Mouse (Mus musculus) CH12.LX (cell line): ENCODE results near the gene Smyd4. TPM values are rescaled to one million over a fixed set of nuclear protein-coding genes. Genes with fewer than 3 reads are reported as not detected.

Experiments used
- DNase-seq: peaks from one replicate; pipeline ENCODE4 v3.0.0-alpha.2; 2013; ENCODE audit errors: extremely low read depth
- H3K27ac ChIP-seq: 2 replicates; pipeline ENCODE4 v1.5.1; 2012; ENCODE audit warnings: low read depth, mild to moderate bottlenecking, control low read depth, moderate library complexity; ENCODE audit not compliant: insufficient read depth
- H3K27me3 ChIP-seq: replicated peaks from 2 replicates; pipeline ENCODE3; 2012; ENCODE audit warnings: inconsistent platforms
- H3K36me3 ChIP-seq, 2 experiments: replicated peaks in 1 of 2; 2 replicates each; pipeline versions ENCODE3 to v1.6.1; 2012; ENCODE audit warnings: inconsistent platforms in 1 of 2, low read length in 1 of 2, mild to moderate bottlenecking in 1 of 2, mixed read lengths in 1 of 2, moderate library complexity in 1 of 2; ENCODE audit not compliant: control insufficient read depth in 1 of 2, insufficient read depth in 1 of 2
- H3K4me1 ChIP-seq, 2 experiments: 2 replicates each; pipeline ENCODE4 v1.6.1; 2012; ENCODE audit warnings: inconsistent platforms in 1 of 2, moderate library complexity in 1 of 2; ENCODE audit not compliant: insufficient read depth in 2 of 2, control insufficient read depth in 1 of 2
- H3K4me2 ChIP-seq: 2 replicates; pipeline ENCODE4 v1.6.1; 2012; ENCODE audit warnings: low read depth, mild to moderate bottlenecking, control low read depth; ENCODE audit not compliant: poor library complexity, insufficient read depth, severe bottlenecking
- H3K4me3 ChIP-seq, 3 experiments: fragments of 150-350 bp in 1 of 3; sonication (generic) in 1 of 3; replicated peaks in 1 of 3; 2 replicates each; pipeline versions ENCODE3 to v1.5.1; 2011 to 2012; ENCODE audit warnings: low read depth in 2 of 3, low read length in 2 of 3, mild to moderate bottlenecking in 2 of 3, moderate library complexity in 2 of 3, control low read depth in 1 of 3, improper control_type of control experiment in 1 of 3, inconsistent platforms in 1 of 3, mixed read lengths in 1 of 3; ENCODE audit not compliant: poor library complexity in 1 of 3
- H3K79me2 ChIP-seq: replicated peaks from 2 replicates; pipeline ENCODE4 v1.6.1; 2012; ENCODE audit warnings: mild to moderate bottlenecking, moderate library complexity; ENCODE audit not compliant: control insufficient read depth, poor library complexity, insufficient read depth, severe bottlenecking; ENCODE audit errors: extremely low read depth
- H3K9ac ChIP-seq: 2 replicates; pipeline ENCODE4 v1.6.1; 2012; ENCODE audit warnings: low read depth, mild to moderate bottlenecking, control low read depth, moderate library complexity; ENCODE audit not compliant: insufficient read depth
- H3K9me3 ChIP-seq: replicated peaks from 2 replicates; pipeline ENCODE3; 2012; ENCODE audit warnings: low read length, inconsistent platforms, mixed read lengths
- CTCF ChIP-seq, 2 experiments: IDR thresholded peaks in 1 of 2; conservative IDR thresholded peaks in 1 of 2; 2 replicates each; pipeline ENCODE4 v1.5.1; 2011 to 2012; ENCODE audit warnings: low read depth in 2 of 2, low read length in 2 of 2, improper control_type of control experiment in 1 of 2, inconsistent platforms in 1 of 2, mild to moderate bottlenecking in 1 of 2, moderate library complexity in 1 of 2
- E2F4 ChIP-seq: IDR thresholded peaks from 2 replicates; pipeline ENCODE4 v1.6.1; 2011; ENCODE audit warnings: low read depth, low read length, improper control_type of control experiment; ENCODE audit not compliant: insufficient replicate concordance
- ETS1 ChIP-seq: conservative IDR thresholded peaks from 2 replicates; pipeline ENCODE4 v1.6.1; 2012; ENCODE audit warnings: low read depth, mild to moderate bottlenecking, inconsistent platforms, low read length, improper control_type of control experiment, moderate library complexity
- JUN ChIP-seq: IDR thresholded peaks from 2 replicates; pipeline ENCODE4 v1.6.1; 2011; ENCODE audit warnings: low read depth, mild to moderate bottlenecking, low read length, improper control_type of control experiment, moderate library complexity; ENCODE audit not compliant: insufficient read depth
- MAZ ChIP-seq: IDR thresholded peaks from 2 replicates; pipeline ENCODE4 v1.6.1; 2012; ENCODE audit warnings: low read depth, mild to moderate bottlenecking, inconsistent platforms, low read length, improper control_type of control experiment, moderate library complexity
- MXI1 ChIP-seq: IDR thresholded peaks from 2 replicates; pipeline ENCODE4 v1.6.1; 2011; ENCODE audit warnings: mild to moderate bottlenecking, low read depth, low read length, improper control_type of control experiment
- PAX5 ChIP-seq: IDR thresholded peaks from 2 replicates; pipeline ENCODE4 v1.6.1; 2012; ENCODE audit warnings: low read length, inconsistent platforms, mixed read lengths
- RCOR1 ChIP-seq: conservative IDR thresholded peaks from 2 replicates; pipeline ENCODE4 v1.6.1; 2012; ENCODE audit warnings: low read depth, mild to moderate bottlenecking, inconsistent platforms, low read length, improper control_type of control experiment
- SMC3 ChIP-seq: IDR thresholded peaks from 2 replicates; pipeline ENCODE4 v1.6.1; 2011; ENCODE audit warnings: low read depth, low read length, improper control_type of control experiment
- USF1 ChIP-seq: IDR thresholded peaks from 2 replicates; pipeline ENCODE4 v1.6.1; 2014; ENCODE audit warnings: low read depth, mild to moderate bottlenecking, inconsistent platforms, low read length, improper control_type of control experiment
- ZKSCAN1 ChIP-seq: IDR thresholded peaks from 2 replicates; pipeline ENCODE4 v1.6.1; 2012; ENCODE audit warnings: low read depth, inconsistent platforms, low read length, improper control_type of control experiment, borderline replicate concordance
- dilution Hi-C: fragments of 300-500 bp; cut with MboI; formaldehyde crosslinking; loops from 2 replicates; pipeline ENCODE4 v1.14.3; 2020; ENCODE audit warnings: low sequenced_read_pairs; ENCODE audit not compliant: extremely low pct_unique_long_range_greater_than_20kb, extremely low pct_ligation_motif_present
- in situ Hi-C: fragments of 300-500 bp; cut with MboI; formaldehyde crosslinking; loops from 3 replicates; pipeline ENCODE4 v1.14.3; 2019; ENCODE audit warnings: low sequenced_read_pairs, low pct_ligation_motif_present, low pct_unique_long_range_greater_than_20kb, mixed read lengths
- polyA plus RNA-seq: library from polyadenylated mRNA; unstranded; fragments of >175 nt; gene quantifications from 2 replicates; pipeline ENCODE4 v1.2.1, GENCODE M21; 2012; ENCODE audit warnings: low read depth; ENCODE audit not compliant: insufficient read length
- total RNA-seq, 2 experiments: library from RNA; depleted of rRNA; stranded (reverse); fragments of 300-350 nt in 1 of 2; fragments of >200 nt in 1 of 2; gene quantifications; 2 replicates each; pipeline ENCODE4 v1.2.3; 2012 to 2014

Smyd4 gene
- total and polyA plus RNA-seq, 3 experiments, result 11.8 to 15.4 (median 13.9) TPM

GRCm38 (mm10) chr11:75298491-75298890, 49.7 kb upstream of the Smyd4 start:
- Histone ChIP-seq H3K9me3 (no peaks in the 10 kb centered on the region), H3K4me3 (no peak overlapping the region), H3K27ac (no peak overlapping the region), H3K79me2 (no peaks in the 10 kb centered on the region), H3K36me3 (peaks cover 36 to 52% of the 10 kb centered on the region in 2 experiments), H3K4me2 (no peak overlapping the region), H3K27me3 (no peaks in the 10 kb centered on the region), H3K9ac (no peak overlapping the region), H3K4me1 (peaks cover 0 to 23% of the 10 kb centered on the region in 2 experiments; a peak in 2 of 4 replicates)
- in situ Hi-C loops (loop anchor here (25.0 kb wide), 1 partner anchor 311 kb away; no protein-coding TSS in a partner anchor), dilution Hi-C loops (no loop called here)
- TF ChIP-seq MAZ, result no peak
- TF ChIP-seq PAX5, result no peak
- no peak for TF ChIP-seq USF1
- no peak for DNase-seq

GRCm38 (mm10) chr11:75299786-75300185, 48.4 kb upstream of the Smyd4 start:
- H3K79me2 ChIP-seq, result no peaks in the 10 kb centered on the region
- no peaks in the 10 kb centered on the region for H3K9me3 ChIP-seq
- H3K27me3 ChIP-seq, result no peaks in the 10 kb centered on the region
- H3K4me3 ChIP-seq, result no peak overlapping the region
- peaks cover 0 to 18% of the 10 kb centered on the region in 2 experiments; a peak in 2 of 4 replicates for H3K4me1 ChIP-seq
- H3K36me3 ChIP-seq, result peaks cover 39 to 62% of the 10 kb centered on the region in 2 experiments
- H3K4me2 ChIP-seq, result no peak overlapping the region
- no peak for DNase-seq
- H3K27ac ChIP-seq, result no peak overlapping the region
- H3K9ac ChIP-seq, result no peak overlapping the region
- in situ Hi-C loops (loop anchor here (25.0 kb wide), 1 partner anchor 312 kb away; no protein-coding TSS in a partner anchor), dilution Hi-C loops (no loop called here)
- TF ChIP-seq E2F4, result no peak
- TF ChIP-seq JUN, result no peak
- TF ChIP-seq ETS1, result no peak
- TF ChIP-seq MXI1, result no peak
- TF ChIP-seq SMC3, result no peak
- TF ChIP-seq RCOR1, result no peak
- no peak for TF ChIP-seq ZKSCAN1

DNA sequence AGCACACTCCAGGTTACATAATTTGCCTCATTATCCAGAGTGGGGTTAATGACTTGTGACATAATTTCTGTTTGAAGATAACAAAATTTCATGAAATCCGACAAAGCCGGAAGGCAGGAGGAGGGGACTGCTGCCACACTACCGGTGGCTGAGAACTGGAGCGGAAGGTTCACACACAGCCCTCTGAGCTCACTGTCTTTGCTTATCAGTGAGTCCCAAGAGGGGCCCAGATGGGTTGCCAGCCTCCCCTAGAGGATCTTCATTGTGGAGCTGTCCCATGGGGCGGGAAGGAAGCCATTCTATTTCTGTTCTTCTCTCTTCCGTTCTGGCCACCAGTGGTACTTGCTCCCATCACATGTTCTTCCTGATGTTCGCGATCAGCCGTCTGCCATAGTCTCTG, 47.3 kb upstream of the Smyd4 start:
- Histone ChIP-seq H3K9ac (no peak overlapping the region), H3K9me3 (no peaks in the 10 kb centered on the region), H3K79me2 (no peaks in the 10 kb centered on the region), H3K27me3 (no peaks in the 10 kb centered on the region), H3K36me3 (peaks cover 50 to 74% of the 10 kb centered on the region in 2 experiments), H3K4me2 (no peak overlapping the region), H3K4me1 (peaks cover 0 to 10% of the 10 kb centered on the region in 2 experiments; a peak in 2 of 4 replicates), H3K27ac (no peak overlapping the region), H3K4me3 (no peak overlapping the region)
- DNase-seq, result no peak
- in situ Hi-C loops (no loop called here), dilution Hi-C loops (no loop called here)
- TF ChIP-seq CTCF (conservative IDR thresholded peaks at IDR 0.05 in 1 of 2, IDR thresholded peaks at IDR 0.05 in 1 of 2; ENCODE audit: low read depth in 2 of 2, low read length in 2 of 2), result no peak
